47 mouse cellular contexts compared by ENCODE assay signal in the genomic region with DNA sequence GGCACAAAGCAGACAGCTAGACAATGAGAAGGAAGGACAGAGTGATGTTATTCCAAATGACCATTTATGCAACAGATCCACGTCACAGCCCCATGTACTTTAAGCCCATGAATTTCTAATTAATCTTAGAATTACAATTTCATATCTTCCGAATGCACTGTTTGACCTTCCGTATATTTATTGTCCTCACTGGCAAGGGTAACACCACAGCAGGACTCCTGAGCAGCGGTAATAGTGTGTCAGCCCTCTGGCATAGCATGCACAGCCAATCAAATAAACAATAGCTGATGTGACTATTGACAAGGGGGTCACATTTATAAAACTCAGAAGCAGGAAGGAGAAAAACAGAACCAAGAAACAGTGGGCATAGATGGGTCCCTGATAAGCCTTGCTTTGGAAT. TPM values are rescaled to one million over a fixed set of nuclear protein-coding genes. Genes with fewer than 3 reads are reported as not detected.
"Had no signal": no experiment of that assay in that cellular context is flagged by ENCODE, and none has a peak within 500 bp of the region (broad histone marks: within the 10 kb centered on the region; RNA-seq: fewer than 3 reads in every experiment).

No protein-coding gene starts in this region.

- H3K4me1 ChIP-seq: heart, embryonic 10.5 days; heart, embryonic 12.5 days; heart, embryonic 13.5 days; heart, embryonic 15.5 days; hindbrain, embryonic 10.5 days; hindbrain, embryonic 12.5 days; hindbrain, embryonic 13.5 days; hindbrain, embryonic 15.5 days; kidney, embryonic 15.5 days had no signal

- DNase-seq: heart, postnatal 10 days; heart, postnatal 14 days; heart, postnatal 36 days; heart, postnatal 4 days; kidney, adult 11 months; kidney, adult 18-20 months; kidney, adult 2 months; kidney, adult 8-10 months; kidney, adult 9 months; kidney, postnatal 10 days; kidney, postnatal 14 days; kidney, postnatal 25 days; kidney, postnatal 36 days; kidney, postnatal 4 days; layer of hippocampus, adult 9-11 months; layer of hippocampus, postnatal 36 days had no signal

- ATAC-seq: hindbrain, embryonic 16.5 days; hindbrain, postnatal 0 days; inflammation-experienced regulatory T-cells, adult 6 months had no signal

- H3K9me3 ChIP-seq: heart, embryonic 10.5 days; heart, embryonic 12.5 days; heart, embryonic 13.5 days; heart, embryonic 15.5 days; hindbrain, embryonic 10.5 days; hindbrain, embryonic 12.5 days; hindbrain, embryonic 13.5 days; hindbrain, embryonic 15.5 days; kidney, embryonic 15.5 days had no signal

- H3K4me2 ChIP-seq: heart, embryonic 11.5 days; heart, embryonic 12.5 days; heart, embryonic 13.5 days; heart, embryonic 15.5 days; hindbrain, embryonic 12.5 days; hindbrain, embryonic 13.5 days; hindbrain, embryonic 14.5 days; hindbrain, embryonic 15.5 days; kidney, embryonic 15.5 days had no signal

- H3K9ac ChIP-seq: heart, embryonic 12.5 days; heart, embryonic 13.5 days; heart, embryonic 15.5 days; hindbrain, embryonic 12.5 days; hindbrain, embryonic 13.5 days; hindbrain, embryonic 14.5 days; hindbrain, embryonic 15.5 days; kidney, embryonic 15.5 days had no signal

- H3K27ac ChIP-seq: heart, embryonic 10.5 days; heart, embryonic 13.5 days; heart, embryonic 15.5 days; hindbrain, embryonic 10.5 days; hindbrain, embryonic 12.5 days; hindbrain, embryonic 13.5 days; hindbrain, embryonic 14.5 days; hindbrain, embryonic 15.5 days; hindbrain, postnatal 0 days; kidney, embryonic 15.5 days; kidney, postnatal 0 days; layer of hippocampus, adult 2 months; left cerebral cortex, adult 2 months had no signal

- H3K36me3 ChIP-seq: heart, embryonic 10.5 days; heart, embryonic 12.5 days; heart, embryonic 13.5 days; heart, embryonic 15.5 days; hindbrain, embryonic 10.5 days; hindbrain, embryonic 12.5 days; hindbrain, embryonic 13.5 days; hindbrain, embryonic 15.5 days; kidney, embryonic 15.5 days had no signal

- H3K4me3 ChIP-seq: heart, embryonic 10.5 days; heart, embryonic 12.5 days; heart, embryonic 13.5 days; heart, embryonic 15.5 days; hindbrain, embryonic 10.5 days; hindbrain, embryonic 12.5 days; hindbrain, embryonic 13.5 days; hindbrain, embryonic 15.5 days; kidney, embryonic 15.5 days; layer of hippocampus, adult 2 months; left cerebral cortex, adult 2 months had no signal

RNA-seq across cellular contexts. Expression of a gene that starts 9.0 kb away (rescaled TPM):
- total RNA-seq: heart, adult 8-10 months; heart, postnatal 10 days; heart, postnatal 14 days; heart, postnatal 36 days; heart, postnatal 4 days; hematopoietic stem cell, adult 5-6 weeks; hindbrain, postnatal 0 days; layer of hippocampus, adult 18-20 months; layer of hippocampus, adult 2 months; layer of hippocampus, adult 8-10 months; layer of hippocampus, postnatal 10 days; layer of hippocampus, postnatal 14 days; layer of hippocampus, postnatal 25 days; layer of hippocampus, postnatal 36 days; left cerebral cortex, adult 18-20 months; left cerebral cortex, adult 2 months had no signal
- polyA plus RNA-seq: heart, embryonic 11.5 days; heart, embryonic 12.5 days; heart, embryonic 13.5 days; heart, embryonic 14.5 days; heart, embryonic 15.5 days; heart, embryonic 16.5 days; heart, postnatal 0 days; hindbrain, embryonic 10.5 days; hindbrain, embryonic 11.5 days; hindbrain, embryonic 12.5 days; hindbrain, embryonic 13.5 days; hindbrain, embryonic 14.5 days; hindbrain, embryonic 15.5 days; hindbrain, embryonic 16.5 days; hindbrain, postnatal 0 days; inflammation-experienced regulatory T-cells, adult 6 months; kidney, adult 2 months; kidney, embryonic 15.5 days; kidney, embryonic 16.5 days; kidney, postnatal 0 days had no signal

RNA-seq across cellular contexts. Expression of a gene that starts 46.3 kb away (rescaled TPM):
- total RNA-seq: heart, adult 8-10 months; heart, postnatal 10 days; heart, postnatal 14 days; heart, postnatal 36 days; heart, postnatal 4 days; hindbrain, postnatal 0 days; layer of hippocampus, adult 18-20 months; layer of hippocampus, adult 2 months; layer of hippocampus, adult 8-10 months; layer of hippocampus, postnatal 10 days; layer of hippocampus, postnatal 14 days; layer of hippocampus, postnatal 25 days; layer of hippocampus, postnatal 36 days; left cerebral cortex, adult 18-20 months; left cerebral cortex, adult 2 months had no signal
- polyA plus RNA-seq: heart, embryonic 10.5 days; heart, embryonic 11.5 days; heart, embryonic 12.5 days; heart, embryonic 13.5 days; heart, embryonic 14.5 days; heart, embryonic 15.5 days; heart, postnatal 0 days; hindbrain, embryonic 10.5 days; hindbrain, embryonic 11.5 days; hindbrain, embryonic 12.5 days; hindbrain, embryonic 13.5 days; hindbrain, embryonic 14.5 days; hindbrain, embryonic 15.5 days; hindbrain, embryonic 16.5 days; hindbrain, postnatal 0 days; inflammation-experienced regulatory T-cells, adult 6 months; kidney, adult 2 months; kidney, embryonic 14.5 days; kidney, embryonic 15.5 days; kidney, embryonic 16.5 days; kidney, postnatal 0 days had no signal
